Mouse (Mus musculus): ENCODE data around the gene Eng. TPM values are rescaled to one million over a fixed set of nuclear protein-coding genes. Genes with fewer than 3 reads are reported as not detected.

The Eng gene
- total and polyA plus RNA-seq, 3 experiments: 113 to 239 (median 122) TPM

DNA sequence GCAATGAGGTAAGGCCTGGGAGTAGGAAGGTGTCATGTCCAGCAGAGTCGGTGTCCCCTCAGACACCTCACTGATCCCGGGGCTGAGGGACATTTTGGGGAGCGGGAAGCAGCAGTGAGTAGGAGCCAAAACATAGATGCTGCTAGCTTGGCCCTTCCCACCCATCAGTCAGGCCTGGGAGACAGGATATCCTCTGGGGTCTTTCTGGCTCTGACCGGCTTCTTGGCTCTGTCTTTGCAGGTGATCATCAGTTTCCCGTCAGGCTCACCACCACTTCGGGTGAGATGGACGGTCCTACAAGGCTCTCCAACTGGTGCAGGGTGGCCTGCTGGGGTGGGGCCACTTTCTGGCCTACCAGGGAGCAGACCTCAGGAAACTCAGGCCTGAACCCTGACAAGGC, 31.3 kb downstream of the Eng start:
- no peaks in the 10 kb centered on the region for H3K79me2 ChIP-seq (replicated peaks; ENCODE audit: control insufficient read depth, insufficient read depth, low read length)
- H3K4me3 ChIP-seq: no peak overlapping the region
- TF ChIP-seq EP300 (IDR thresholded peaks at IDR 0.05; ENCODE audit: insufficient read depth, low read depth, low read length): no peak
- TF ChIP-seq CTCF (IDR thresholded peaks at IDR 0.05): no peak
- no peak for TF ChIP-seq POLR2A (IDR thresholded peaks at IDR 0.05; ENCODE audit: insufficient read depth, low read depth, low read length)
- no peak for DNase-seq
- WGBS: 54% methylated on average over 7 of the region's 7 CpGs
- intact Hi-C loops (cut with DNase I): loop anchor here (2.0 kb wide), 1 partner anchor 19 kb away; no protein-coding TSS in a partner anchor
- H3K27ac ChIP-seq: no peak overlapping the region
- H3K4me1 ChIP-seq (ENCODE audit: control insufficient read depth, insufficient read depth, low read length): peaks cover 1% of the 10 kb centered on the region; the same call in 1 of the 2 replicates
- no peaks in the 10 kb centered on the region for H3K27me3 ChIP-seq (ENCODE audit: control insufficient read depth, insufficient read depth, low read length)
- no peak overlapping the region for H3K9ac ChIP-seq (ENCODE audit: low read depth, low read length)
- no peaks in the 10 kb centered on the region for H3K36me3 ChIP-seq (ENCODE audit: control insufficient read depth, insufficient read depth, low read length)

DNA sequence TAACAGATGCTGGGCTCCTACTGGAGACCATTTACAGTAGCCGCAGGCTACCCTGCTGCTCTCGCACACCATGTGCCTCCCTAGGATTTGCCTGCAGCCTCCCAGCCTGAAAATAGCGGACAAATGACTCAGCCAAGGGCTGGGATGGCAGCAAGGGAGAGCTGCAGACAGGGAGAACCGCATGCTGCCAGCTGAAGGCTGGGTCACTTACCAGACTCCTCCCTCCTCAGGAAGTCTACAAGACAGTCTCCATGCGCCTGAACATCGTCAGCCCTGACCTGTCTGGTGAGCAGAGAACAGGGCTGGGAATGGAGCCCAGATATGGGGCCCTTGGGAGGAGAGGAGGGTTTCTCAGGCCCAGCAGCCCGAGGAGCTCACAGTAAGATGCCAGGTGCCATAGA, 33.7 kb downstream of the Eng start:
- no peak overlapping the region for H3K27ac ChIP-seq
- H3K4me1 ChIP-seq (ENCODE audit: control insufficient read depth, insufficient read depth, low read length): peaks cover 1% of the 10 kb centered on the region; the same call in 1 of the 2 replicates
- no peak overlapping the region for H3K9ac ChIP-seq (ENCODE audit: low read depth, low read length)
- TF ChIP-seq EP300 (IDR thresholded peaks at IDR 0.05; ENCODE audit: insufficient read depth, low read depth, low read length) (no peak), POLR2A (IDR thresholded peaks at IDR 0.05; ENCODE audit: insufficient read depth, low read depth, low read length) (no peak), CTCF (IDR thresholded peaks at IDR 0.05) (no peak)
- no peaks in the 10 kb centered on the region for H3K27me3 ChIP-seq (ENCODE audit: control insufficient read depth, insufficient read depth, low read length)
- no peaks in the 10 kb centered on the region for H3K36me3 ChIP-seq (ENCODE audit: control insufficient read depth, insufficient read depth, low read length)
- WGBS: 26% methylated on average over 7 of the region's 7 CpGs
- intact Hi-C loops (cut with DNase I): no loop called here
- H3K79me2 ChIP-seq (replicated peaks; ENCODE audit: control insufficient read depth, insufficient read depth, low read length): no peaks in the 10 kb centered on the region
- H3K4me3 ChIP-seq: no peak overlapping the region
- DNase-seq: peak; percentile 51 to 61

DNA sequence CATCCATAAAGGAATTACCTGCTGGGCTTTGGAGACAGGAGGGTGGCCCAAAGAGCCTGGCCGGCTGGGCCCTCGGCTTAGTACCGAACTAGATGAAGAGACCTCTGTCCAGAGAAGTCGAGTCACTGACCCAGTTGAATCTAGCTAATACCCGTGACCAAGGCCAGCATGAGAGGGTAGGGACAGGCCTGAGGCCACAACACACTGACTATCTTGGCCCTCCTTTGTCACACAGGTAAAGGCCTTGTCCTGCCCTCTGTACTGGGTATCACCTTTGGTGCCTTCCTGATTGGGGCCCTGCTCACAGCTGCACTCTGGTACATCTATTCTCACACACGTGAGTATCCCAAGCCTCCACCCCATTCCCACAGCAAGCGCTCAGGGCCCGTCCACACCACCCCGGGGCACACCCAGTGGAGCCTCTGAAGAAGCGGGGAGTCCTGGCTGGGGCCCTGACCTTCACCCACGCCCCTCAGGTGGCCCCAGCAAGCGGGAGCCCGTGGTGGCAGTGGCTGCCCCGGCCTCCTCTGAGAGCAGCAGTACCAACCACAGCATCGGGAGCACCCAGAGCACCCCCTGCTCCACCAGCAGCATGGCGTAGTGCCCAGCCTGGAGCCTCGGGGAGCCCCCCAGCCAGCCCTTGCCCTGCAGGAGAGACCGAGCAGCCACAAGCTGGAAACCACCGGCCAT, 34.7 kb downstream of the Eng start:
- no peaks in the 10 kb centered on the region for H3K36me3 ChIP-seq (ENCODE audit: control insufficient read depth, insufficient read depth, low read length)

DNA sequence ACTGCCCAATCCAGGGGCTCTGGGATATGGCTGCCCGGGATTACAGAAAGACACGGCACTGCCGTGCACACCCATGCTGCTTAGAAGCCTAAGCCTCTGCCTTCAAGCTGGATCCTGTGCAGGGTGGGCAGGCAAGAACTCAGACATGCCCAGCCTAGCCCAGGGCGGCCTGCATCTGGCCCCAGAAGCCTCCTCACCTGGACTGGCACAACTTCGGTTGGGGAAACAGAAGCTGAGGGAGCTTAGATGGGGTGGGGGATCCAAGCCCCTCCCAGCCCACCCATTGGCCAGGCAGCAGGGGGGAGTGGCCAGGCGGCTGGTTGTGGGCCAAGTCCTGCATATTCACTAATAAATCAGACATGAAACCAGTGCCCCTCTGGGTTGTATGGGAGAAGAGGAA, 35.4 kb downstream of the Eng start:
- Histone ChIP-seq H3K36me3 (ENCODE audit: control insufficient read depth, insufficient read depth, low read length) (no peaks in the 10 kb centered on the region), H3K4me3 (no peak overlapping the region), H3K9ac (ENCODE audit: low read depth, low read length) (no peak overlapping the region), H3K27me3 (ENCODE audit: control insufficient read depth, insufficient read depth, low read length) (no peaks in the 10 kb centered on the region), H3K4me1 (ENCODE audit: control insufficient read depth, insufficient read depth, low read length) (peaks cover 1% of the 10 kb centered on the region; the same call in 1 of the 2 replicates), H3K27ac (no peak overlapping the region), H3K79me2 (replicated peaks; ENCODE audit: control insufficient read depth, insufficient read depth, low read length) (no peaks in the 10 kb centered on the region)
- DNase-seq: no peak
- intact Hi-C loops (cut with DNase I): no loop called here
- WGBS: 70% methylated on average over 6 of the region's 6 CpGs
- no peak for TF ChIP-seq CTCF (IDR thresholded peaks at IDR 0.05)
- TF ChIP-seq POLR2A (IDR thresholded peaks at IDR 0.05; ENCODE audit: insufficient read depth, low read depth, low read length): no peak
- no peak for TF ChIP-seq EP300 (IDR thresholded peaks at IDR 0.05; ENCODE audit: insufficient read depth, low read depth, low read length)

More for the DNA sequence above, 34.7 kb downstream of the Eng start:
- H3K79me2 ChIP-seq (replicated peaks; ENCODE audit: control insufficient read depth, insufficient read depth, low read length): no peaks in the 10 kb centered on the region
- no peak overlapping the region for H3K4me3 ChIP-seq
- intact Hi-C loops (cut with DNase I): no loop called here
- no peak for TF ChIP-seq POLR2A (IDR thresholded peaks at IDR 0.05; ENCODE audit: insufficient read depth, low read depth, low read length)
- TF ChIP-seq CTCF (IDR thresholded peaks at IDR 0.05): no peak
- TF ChIP-seq EP300 (IDR thresholded peaks at IDR 0.05; ENCODE audit: insufficient read depth, low read depth, low read length): no peak
- DNase-seq: no peak
- H3K4me1 ChIP-seq (ENCODE audit: control insufficient read depth, insufficient read depth, low read length): peaks cover 1% of the 10 kb centered on the region; the same call in 1 of the 2 replicates
- no peak overlapping the region for H3K9ac ChIP-seq (ENCODE audit: low read depth, low read length)
- H3K27ac ChIP-seq: no peak overlapping the region
- WGBS: 86% methylated on average over 19 of the region's 19 CpGs
- no peaks in the 10 kb centered on the region for H3K27me3 ChIP-seq (ENCODE audit: control insufficient read depth, insufficient read depth, low read length)

- Histone ChIP-seq H3K79me2 (replicated peaks; ENCODE audit: control insufficient read depth, insufficient read depth, low read length) (no peaks in the 10 kb centered on the region), H3K27ac (peak overlapping the region; percentile 12; the same call in 1 of the 2 replicates), H3K27me3 (ENCODE audit: control insufficient read depth, insufficient read depth, low read length) (no peaks in the 10 kb centered on the region), H3K9ac (ENCODE audit: low read depth, low read length) (no peak overlapping the region), H3K4me3 (no peak overlapping the region), H3K4me1 (ENCODE audit: control insufficient read depth, insufficient read depth, low read length) (no peaks in the 10 kb centered on the region; the same call in 1 of the 2 replicates), H3K36me3 (ENCODE audit: control insufficient read depth, insufficient read depth, low read length) (no peaks in the 10 kb centered on the region)
- intact Hi-C loops (cut with DNase I): no loop called here
- no peak for TF ChIP-seq EP300 (IDR thresholded peaks at IDR 0.05; ENCODE audit: insufficient read depth, low read depth, low read length)
- TF ChIP-seq POLR2A (IDR thresholded peaks at IDR 0.05; ENCODE audit: insufficient read depth, low read depth, low read length): no peak
- TF ChIP-seq CTCF (IDR thresholded peaks at IDR 0.05): no peak
- WGBS: 61% methylated on average over 14 of the region's 14 CpGs
- no peak for DNase-seq
Measured at GRCm38 (mm10) chr2:32682721-32683417, 36.5 kb downstream of the Eng start.

DNA sequence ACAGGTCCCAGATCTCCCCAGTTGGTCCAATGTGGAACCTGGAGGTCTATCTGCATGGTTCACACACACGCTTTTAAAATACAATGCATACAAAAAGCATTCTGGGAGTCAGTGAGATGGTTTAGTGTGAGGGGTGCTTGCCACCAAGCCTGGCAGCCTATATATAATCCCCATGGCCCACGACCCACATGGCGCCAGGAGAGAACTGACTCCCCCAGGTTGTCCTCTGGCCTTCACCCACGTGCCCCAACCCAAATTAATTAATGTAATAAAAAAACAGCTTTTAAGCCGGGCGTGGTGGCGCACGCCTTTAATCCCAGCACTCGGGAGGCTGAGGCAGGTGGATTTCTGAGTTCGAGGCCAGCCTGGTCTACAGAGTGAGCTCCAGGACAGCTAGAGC, 37.3 kb downstream of the Eng start:
- H3K4me1 ChIP-seq (ENCODE audit: control insufficient read depth, insufficient read depth, low read length): no peaks in the 10 kb centered on the region; the same call in 1 of the 2 replicates
- no peak overlapping the region for H3K4me3 ChIP-seq
- H3K79me2 ChIP-seq (replicated peaks; ENCODE audit: control insufficient read depth, insufficient read depth, low read length): no peaks in the 10 kb centered on the region
- 83% methylated on average over 10 of the region's 10 CpGs for WGBS
- no peak for DNase-seq
- no peaks in the 10 kb centered on the region for H3K27me3 ChIP-seq (ENCODE audit: control insufficient read depth, insufficient read depth, low read length)
- TF ChIP-seq CTCF (IDR thresholded peaks at IDR 0.05) (no peak), EP300 (IDR thresholded peaks at IDR 0.05; ENCODE audit: insufficient read depth, low read depth, low read length) (no peak), POLR2A (IDR thresholded peaks at IDR 0.05; ENCODE audit: insufficient read depth, low read depth, low read length) (no peak)
- H3K27ac ChIP-seq: no peak overlapping the region
- H3K36me3 ChIP-seq (ENCODE audit: control insufficient read depth, insufficient read depth, low read length): no peaks in the 10 kb centered on the region
- H3K9ac ChIP-seq (ENCODE audit: low read depth, low read length): no peak overlapping the region
- intact Hi-C loops (cut with DNase I): no loop called here

Data from heart, adult 2 months (tissue).